Mouse (Mus musculus) left cerebral cortex, adult 9 months (tissue): ENCODE measurements around the gene Rffl.
A peak's percentile ranks its signal among the peaks of the same experiment; 100 is the strongest.

ENCODE experiments used
- DNase-seq, 2 experiments: peaks; one replicate each; pipeline ENCODE4 v3.0.0; 2022; ENCODE audit warnings: low spot score in 2 of 2

Rffl gene

GRCm38 (mm10) chr11:82764438-82764924 is 106.5 kb downstream of the Rffl start:
- no peak for DNase-seq

- DNase-seq, result peak; percentile 72 to 91
Measured at GRCm38 (mm10) chr11:82763742-82764437, 107.1 kb downstream of the Rffl start, which contains the start of the genes Cct6b and Zfp830. Gene Cct6b (minus strand): TSS chr11:82764321. Gene Zfp830 (plus strand): TSS chr11:82764345.

- no peak for DNase-seq
Measured at GRCm38 (mm10) chr11:82763261-82763660, 107.7 kb downstream of the Rffl start.

- no peak for DNase-seq
Measured at GRCm38 (mm10) chr11:82762286-82762829, 108.7 kb downstream of the Rffl start.

GRCm38 (mm10) chr11:82755919-82756318 is 115.1 kb downstream of the Rffl start:
- DNase-seq, result no peak
